In genomic region chr1:184197272-184197671, GRCm38 (mm10) we compare ENCODE assay signal across 10 mouse cellular contexts.
"Had no signal": no experiment of that assay in that cellular context is flagged by ENCODE, and none has a peak within 500 bp of the region (broad histone marks: within the 10 kb centered on the region; RNA-seq: fewer than 3 reads in every experiment).

No protein-coding gene starts in this region.

- DNase-seq: lung, adult 18-20 months; lung, embryonic 14.5 days; lung, postnatal 10 days; lung, postnatal 4 days; right cerebral cortex, postnatal 14 days; thymus, adult 2 months; thymus, postnatal 14 days; thymus, postnatal 36 days had no signal

- ATAC-seq: midbrain, embryonic 13.5 days; midbrain, embryonic 15.5 days had no signal
